12 mouse cellular contexts compared by ENCODE assay signal in the genomic region with DNA sequence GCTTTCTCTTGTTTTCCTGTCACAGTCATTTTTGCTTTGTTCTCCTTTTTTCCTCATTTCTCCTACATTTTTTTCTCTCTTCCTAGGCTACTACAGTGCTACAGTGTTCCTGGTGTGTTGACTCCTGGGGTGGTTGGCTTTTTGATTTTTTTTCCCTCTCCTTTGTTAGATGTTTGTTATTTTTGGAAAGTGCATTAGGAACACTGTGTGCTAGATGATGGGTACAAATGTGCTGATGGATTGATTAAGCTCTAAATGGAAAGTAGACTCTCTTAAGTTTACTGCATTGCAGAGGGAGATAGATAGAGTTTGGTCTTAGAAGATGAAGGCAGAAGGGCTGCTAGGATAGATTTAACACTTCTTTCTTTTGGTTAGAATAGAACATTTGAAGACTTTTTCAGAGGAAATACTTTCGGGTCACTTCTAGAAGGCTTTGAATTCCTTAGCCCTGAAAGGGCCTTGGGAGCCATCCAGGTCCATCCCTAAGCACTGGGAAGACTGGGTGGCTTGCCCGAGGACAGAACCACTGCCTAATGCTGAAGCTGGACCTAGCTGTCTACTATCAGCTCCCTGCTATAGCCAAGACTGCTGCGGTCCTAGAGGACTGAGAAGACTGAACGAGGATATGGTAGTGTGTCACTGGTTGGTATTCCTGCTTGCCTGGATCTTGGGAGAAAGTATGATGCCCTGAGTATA. TPM values are rescaled to one million over a fixed set of nuclear protein-coding genes. Genes with fewer than 3 reads are reported as not detected.
DNase-seq lines count a peak whose midpoint lies in the region; ATAC-seq and TF ChIP-seq lines count a peak whose summit lies in the region.
"Had no signal": no experiment of that assay in that cellular context is flagged by ENCODE, and none has a peak within 500 bp of the region (broad histone marks: within the 10 kb centered on the region; RNA-seq: fewer than 3 reads in every experiment).

No protein-coding gene starts in this region.

- H3K9me3 ChIP-seq in heart, embryonic 13.5 days: no peaks in the 10 kb centered on the region

- no peak for TF ChIP-seq CTCF in testis, adult 2 months (IDR thresholded peaks at IDR 0.05; ENCODE audit: control insufficient read depth, insufficient read depth, insufficient replicate concordance, low read depth, low read length)
- no peak for TF ChIP-seq CTCF in small intestine, adult 2 months (IDR thresholded peaks at IDR 0.05; ENCODE audit: extremely low read depth, insufficient read length, insufficient replicate concordance, low read depth, low read length)

- H3K27ac ChIP-seq in heart, embryonic 13.5 days (replicated peaks): peak overlapping the region; percentile 40; the same call in 1 of the 2 replicates
- peak overlapping the region; percentile 63 for H3K27ac ChIP-seq in testis, adult 2 months (ENCODE audit: control insufficient read depth, insufficient read depth, low read depth, low read length)
- H3K27ac ChIP-seq in small intestine, adult 2 months (ENCODE audit: insufficient read depth, low read depth, low read length): peak overlapping the region; percentile 67

- ATAC-seq in heart, embryonic 13.5 days (ENCODE audit: extremely low read depth, insufficient number of reproducible peaks, low FRiP score, low TSS enrichment): no peak

- H3K36me3 ChIP-seq in heart, embryonic 13.5 days: no peaks in the 10 kb centered on the region
- no peaks in the 10 kb centered on the region for H3K36me3 ChIP-seq in testis, adult 2 months (ENCODE audit: control insufficient read depth, insufficient read depth, low read length)
- H3K36me3 ChIP-seq in small intestine, adult 2 months (ENCODE audit: control insufficient read depth, insufficient read depth, low read length): no peaks in the 10 kb centered on the region

- no peak overlapping the region for H3K9ac ChIP-seq in heart, embryonic 13.5 days
- H3K9ac ChIP-seq: lung, embryonic 14.5 days had no signal

- peaks cover 77% of the 10 kb centered on the region for H3K4me1 ChIP-seq in heart, embryonic 13.5 days
- H3K4me1 ChIP-seq in testis, adult 2 months (ENCODE audit: control insufficient read depth, insufficient read depth, low read length): peaks cover 3% of the 10 kb centered on the region
- peaks cover 22% of the 10 kb centered on the region; the same call in 1 of the 2 replicates for H3K4me1 ChIP-seq in small intestine, adult 2 months (ENCODE audit: control insufficient read depth, insufficient read depth, insufficient read length, low read length)

- no peaks in the 10 kb centered on the region for H3K27me3 ChIP-seq in heart, embryonic 13.5 days (replicated peaks)
- H3K27me3 ChIP-seq in testis, adult 2 months (ENCODE audit: control insufficient read depth, insufficient read depth, low read length): no peaks in the 10 kb centered on the region
- H3K27me3 ChIP-seq in small intestine, adult 2 months (ENCODE audit: control insufficient read depth, insufficient read depth, low read length): no peaks in the 10 kb centered on the region

- no peak overlapping the region for H3K4me3 ChIP-seq in heart, embryonic 13.5 days
- H3K4me3 ChIP-seq in testis, adult 2 months (ENCODE audit: control insufficient read depth, low read depth, low read length): no peak overlapping the region
- no peak overlapping the region for H3K4me3 ChIP-seq in small intestine, adult 2 months (ENCODE audit: low read depth, low read length)

- no peak for TF ChIP-seq POLR2A in testis, adult 2 months (IDR thresholded peaks at IDR 0.05; ENCODE audit: control insufficient read depth, low read depth, low read length)
- no peak for TF ChIP-seq POLR2A in small intestine, adult 2 months (IDR thresholded peaks at IDR 0.05; ENCODE audit: low read depth, low read length)

- DNase-seq in heart, postnatal 4 days: no peak
- DNase-seq in testis, postnatal 14 days (ENCODE audit: low spot score): no peak
- peak; percentile 59 to 65 for DNase-seq in heart, postnatal 36 days
- no peak for DNase-seq in retina, postnatal 1 day
- no peak for DNase-seq in layer of hippocampus, postnatal 25 days (ENCODE audit: extremely low spot score in 1 of 2, low spot score in 1 of 2)
- DNase-seq: adrenal gland, adult 2 months; cerebellum, adult 18-20 months; lung, embryonic 14.5 days; spleen, adult 18-20 months had no signal

- WGBS in heart, embryonic 13.5 days: 62% methylated on average over 4 of the region's 4 CpGs
- 72% methylated on average over 4 of the region's 4 CpGs for WGBS in small intestine, adult 2 months

- H3K4me2 ChIP-seq in heart, embryonic 13.5 days: no peak overlapping the region
- H3K4me2 ChIP-seq: lung, embryonic 14.5 days had no signal

- intact Hi-C loops in heart, postnatal 36 days (cut with DNase I): no loop called here

RNA-seq across cellular contexts. Expression of a gene that starts 31.1 kb away (rescaled TPM):
- polyA plus RNA-seq in heart, embryonic 13.5 days (2015; fragmentation: Nextera tagmentation; extraction: Ambion mirVana): 13.6 and 14.3 TPM in 2 replicates
- 10 to 100 TPM; 46.3 to 49.6 TPM for total RNA-seq in heart, postnatal 4 days (2021)
- 46.0 and 48.2 TPM in 2 replicates for polyA plus RNA-seq in testis, adult 2 months (2012; rRNA removed)
- 10 to 100 TPM; 72.2 to 76.1 TPM for total RNA-seq in heart, postnatal 36 days (2021)
- 29.4 and 54.9 TPM in 2 replicates for polyA plus RNA-seq in small intestine, adult 2 months (2012; rRNA removed)
- total RNA-seq in layer of hippocampus, postnatal 25 days (2021): 10 to 100 TPM; 59.9 to 64.5 TPM

Comparison
In these comparisons a context has a peak if more than half of its experiments do, and no peak if none do; other contexts are left out.
1. DNase-seq: peak in heart, postnatal 36 days (2 of 2); none in heart, postnatal 4 days (single experiment), testis, postnatal 14 days (single experiment), retina, postnatal 1 day (single experiment) and layer of hippocampus, postnatal 25 days (0 of 2).
2. Peak in every context shown above with its lines, with median percentiles within 50 percentile points of each other: H3K27ac ChIP-seq.